28 mouse cellular contexts compared by ENCODE assay signal in the genomic region with DNA sequence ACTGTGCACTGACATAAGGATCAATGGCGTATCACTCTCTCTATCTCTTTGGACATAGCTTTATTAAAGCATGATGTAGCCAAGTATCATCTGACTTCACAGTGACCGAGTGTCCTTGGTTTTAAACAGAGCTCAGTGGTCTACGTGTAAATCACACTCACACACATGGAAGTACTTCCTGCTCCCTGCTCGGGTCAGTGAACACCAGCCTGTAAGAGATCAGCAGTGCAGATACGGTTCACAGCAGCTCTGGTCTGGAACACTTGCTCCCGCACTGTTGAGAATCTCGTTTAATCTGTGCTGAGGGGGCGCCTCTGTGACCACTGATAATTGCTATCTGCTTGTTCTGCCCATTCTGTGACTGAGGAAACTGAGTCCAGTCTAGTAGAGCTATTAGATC. TPM values are rescaled to one million over a fixed set of nuclear protein-coding genes. Genes with fewer than 3 reads are reported as not detected.
DNase-seq lines count a peak whose midpoint lies in the region; ATAC-seq and TF ChIP-seq lines count a peak whose summit lies in the region.
"Had no signal": no experiment of that assay in that cellular context is flagged by ENCODE, and none has a peak within 500 bp of the region (broad histone marks: within the 10 kb centered on the region; RNA-seq: fewer than 3 reads in every experiment).

No protein-coding gene starts in this region.

- H3K27me3 ChIP-seq in heart, embryonic 12.5 days (replicated peaks) = no peaks in the 10 kb centered on the region
- H3K27me3 ChIP-seq in intestine, embryonic 15.5 days (replicated peaks) = no peaks in the 10 kb centered on the region
- no peaks in the 10 kb centered on the region for H3K27me3 ChIP-seq in intestine, embryonic 16.5 days (replicated peaks; ENCODE audit: control insufficient read depth, insufficient read depth, low read length)
- no peaks in the 10 kb centered on the region for H3K27me3 ChIP-seq in kidney, postnatal 0 days (ENCODE audit: insufficient read depth, low read length)
- no peaks in the 10 kb centered on the region for H3K27me3 ChIP-seq in kidney, embryonic 16.5 days (ENCODE audit: insufficient read depth, low read length)
- H3K27me3 ChIP-seq: CH12.LX; forebrain, embryonic 12.5 days; hindbrain, embryonic 13.5 days; limb, embryonic 13.5 days; liver, embryonic 15.5 days; lung, embryonic 15.5 days; neural tube, embryonic 12.5 days had no signal

- peaks cover 34% of the 10 kb centered on the region for H3K4me1 ChIP-seq in heart, embryonic 12.5 days (replicated peaks)
- H3K4me1 ChIP-seq in intestine, embryonic 15.5 days (replicated peaks) = 0 out of 2 replicates have a peak, but pooled peaks cover 6% of the 10 kb centered on the region
- H3K4me1 ChIP-seq in intestine, embryonic 16.5 days (ENCODE audit: control insufficient read depth, insufficient read depth, low read length) = peaks cover 4% of the 10 kb centered on the region
- H3K4me1 ChIP-seq in kidney, postnatal 0 days (replicated peaks; ENCODE audit: insufficient read depth, low read length) = no peaks in the 10 kb centered on the region
- H3K4me1 ChIP-seq in kidney, embryonic 16.5 days (ENCODE audit: insufficient read depth, low read length) = peaks cover 30% of the 10 kb centered on the region
- H3K4me1 ChIP-seq: limb, embryonic 13.5 days; neural tube, embryonic 12.5 days had no signal

- peaks cover 83% of the 10 kb centered on the region for H3K36me3 ChIP-seq in heart, embryonic 12.5 days
- peaks cover 24% of the 10 kb centered on the region for H3K36me3 ChIP-seq in intestine, embryonic 15.5 days
- peaks cover 27% of the 10 kb centered on the region for H3K36me3 ChIP-seq in intestine, embryonic 16.5 days (ENCODE audit: control insufficient read depth, insufficient read depth, low read length)
- peaks cover 43% of the 10 kb centered on the region for H3K36me3 ChIP-seq in kidney, postnatal 0 days (ENCODE audit: insufficient read depth, low read length)
- H3K36me3 ChIP-seq in kidney, embryonic 16.5 days (ENCODE audit: insufficient read depth, low read length) = peaks cover 66% of the 10 kb centered on the region

- no peak overlapping the region for H3K4me3 ChIP-seq in heart, embryonic 12.5 days
- H3K4me3 ChIP-seq in intestine, embryonic 15.5 days (replicated peaks) = no peak overlapping the region
- H3K4me3 ChIP-seq in intestine, embryonic 16.5 days (ENCODE audit: low read length) = no peak overlapping the region
- no peak overlapping the region for H3K4me3 ChIP-seq in kidney, postnatal 0 days (replicated peaks; ENCODE audit: low read depth, low read length)
- no peak overlapping the region for H3K4me3 ChIP-seq in kidney, embryonic 16.5 days (ENCODE audit: low read length)
- H3K4me3 ChIP-seq: erythroblast, embryonic 14.5 days; forebrain, embryonic 12.5 days; hindbrain, embryonic 13.5 days; limb, embryonic 13.5 days; liver, embryonic 15.5 days; lung, embryonic 15.5 days; neural tube, embryonic 12.5 days had no signal

- no peak for ATAC-seq in heart, embryonic 12.5 days (ENCODE audit: insufficient number of reproducible peaks, low FRiP score)
- no peak for ATAC-seq in intestine, embryonic 15.5 days
- ATAC-seq in intestine, embryonic 16.5 days = no peak
- peak; percentile 79 for ATAC-seq in kidney, postnatal 0 days (replicated peaks; ENCODE audit: low FRiP score, low read depth)
- ATAC-seq in kidney, embryonic 16.5 days (ENCODE audit: low FRiP score, low TSS enrichment) = no peak
- ATAC-seq in megakaryocyte-erythroid progenitor cell, adult 5-6 weeks (replicated peaks; ENCODE audit: low FRiP score, low TSS enrichment, poor library complexity, severe bottlenecking) = 0 out of 2 replicates have a peak, but pooled peaks have one; percentile 24
- ATAC-seq: forebrain, postnatal 0 days; midbrain, embryonic 16.5 days had no signal

- WGBS in heart, embryonic 12.5 days = 67% methylated on average over 8 of the region's 8 CpGs
- WGBS in intestine, embryonic 15.5 days = 87% methylated on average over 8 of the region's 8 CpGs
- 88% methylated on average over 8 of the region's 8 CpGs for WGBS in intestine, embryonic 16.5 days
- WGBS in kidney, postnatal 0 days = 41% methylated on average over 8 of the region's 8 CpGs
- 39% methylated on average over 8 of the region's 8 CpGs for WGBS in kidney, embryonic 16.5 days

- H3K4me2 ChIP-seq in heart, embryonic 12.5 days = no peak overlapping the region
- no peak overlapping the region for H3K4me2 ChIP-seq in intestine, embryonic 15.5 days (replicated peaks)
- H3K4me2 ChIP-seq in intestine, embryonic 16.5 days (ENCODE audit: low read depth, low read length) = no peak overlapping the region
- H3K4me2 ChIP-seq in kidney, postnatal 0 days (ENCODE audit: low read length) = no peak overlapping the region
- H3K4me2 ChIP-seq in kidney, embryonic 16.5 days (replicated peaks; ENCODE audit: low read depth, low read length) = no peak overlapping the region
- H3K4me2 ChIP-seq: forebrain, embryonic 12.5 days; hindbrain, embryonic 13.5 days; limb, embryonic 13.5 days; liver, embryonic 15.5 days; lung, embryonic 15.5 days; midbrain, embryonic 11.5 days; neural tube, embryonic 12.5 days had no signal

- DNase-seq in heart, postnatal 4 days = no peak
- peak; percentile 31 for DNase-seq in kidney, postnatal 0 days (ENCODE audit: low spot score)
- DNase-seq in testis, postnatal 14 days (ENCODE audit: low spot score) = no peak
- DNase-seq: adrenal gland, adult 8-10 months; cerebellum, adult 2 months; cerebellum, postnatal 14 days; forebrain, postnatal 0 days; heart, postnatal 36 days; kidney, postnatal 10 days; right cerebral cortex, postnatal 4 days; thymus, adult 2 months; thymus, postnatal 36 days had no signal

- TF ChIP-seq CTCF in kidney, postnatal 0 days (IDR thresholded peaks at IDR 0.05; ENCODE audit: low read depth) = no peak

- H3K9me3 ChIP-seq in heart, embryonic 12.5 days (replicated peaks) = no peaks in the 10 kb centered on the region
- H3K9me3 ChIP-seq in intestine, embryonic 15.5 days = no peaks in the 10 kb centered on the region
- H3K9me3 ChIP-seq in intestine, embryonic 16.5 days (ENCODE audit: control insufficient read depth, low read length) = no peaks in the 10 kb centered on the region
- H3K9me3 ChIP-seq in kidney, postnatal 0 days (replicated peaks; ENCODE audit: low read length) = no peaks in the 10 kb centered on the region
- H3K9me3 ChIP-seq in kidney, embryonic 16.5 days (ENCODE audit: low read length) = no peaks in the 10 kb centered on the region
- H3K9me3 ChIP-seq: forebrain, embryonic 12.5 days; hindbrain, embryonic 13.5 days; limb, embryonic 13.5 days; liver, embryonic 15.5 days; lung, embryonic 15.5 days; neural tube, embryonic 12.5 days had no signal

- H3K9ac ChIP-seq in heart, embryonic 12.5 days = no peak overlapping the region
- H3K9ac ChIP-seq in intestine, embryonic 15.5 days = no peak overlapping the region
- no peak overlapping the region for H3K9ac ChIP-seq in intestine, embryonic 16.5 days (ENCODE audit: low read depth, low read length)
- H3K9ac ChIP-seq in kidney, postnatal 0 days (ENCODE audit: low read depth, low read length) = no peak overlapping the region
- H3K9ac ChIP-seq in kidney, embryonic 16.5 days (replicated peaks; ENCODE audit: low read length) = no peak overlapping the region
- H3K9ac ChIP-seq: forebrain, embryonic 12.5 days; forebrain, postnatal 0 days; hindbrain, embryonic 13.5 days; limb, embryonic 13.5 days; liver, embryonic 15.5 days; lung, embryonic 15.5 days; neural tube, embryonic 12.5 days had no signal

- peak overlapping the region; percentile 76 for H3K27ac ChIP-seq in heart, embryonic 12.5 days (ENCODE audit: poor library complexity, severe bottlenecking)
- H3K27ac ChIP-seq in intestine, embryonic 15.5 days = 0 out of 2 replicates have a peak overlapping the region, but pooled peaks have one; percentile 22
- no peak overlapping the region for H3K27ac ChIP-seq in intestine, embryonic 16.5 days (ENCODE audit: low read length)
- H3K27ac ChIP-seq in kidney, postnatal 0 days = no peak overlapping the region
- no peak overlapping the region for H3K27ac ChIP-seq in kidney, embryonic 16.5 days (ENCODE audit: low read length)
- H3K27ac ChIP-seq: forebrain, embryonic 12.5 days; hindbrain, embryonic 13.5 days; limb, embryonic 13.5 days; neural tube, embryonic 12.5 days; stomach, postnatal 0 days had no signal

RNA-seq across cellular contexts. Expression of gene Eid3, which starts 22.1 kb away (rescaled TPM):
- 0.31 and 0.39 TPM in 2 replicates for polyA plus RNA-seq in heart, embryonic 12.5 days (2016; fragmentation: Nextera tagmentation; extraction: Ambion mirVana)
- 1 to 10 TPM; 2.0 to 2.5 TPM for total RNA-seq in heart, postnatal 4 days (2021)
- 0.42 and 0.46 TPM in 2 replicates for polyA plus RNA-seq in intestine, embryonic 15.5 days (2015; fragmentation: Nextera tagmentation; extraction: Ambion mirVana)
- 0.20 and 0.23 TPM in 2 replicates for polyA plus RNA-seq in intestine, embryonic 16.5 days (2015; fragmentation: Nextera tagmentation; extraction: Ambion mirVana)
- polyA plus RNA-seq in kidney, postnatal 0 days (2015; fragmentation: Nextera tagmentation; extraction: Ambion mirVana) = 0.14 and 0.20 TPM in 2 replicates
- 0.16 and 0.40 TPM in 2 replicates for polyA plus RNA-seq in kidney, embryonic 16.5 days (2015; fragmentation: Nextera tagmentation; extraction: Ambion mirVana)
- total RNA-seq in megakaryocyte-erythroid progenitor cell, adult 5-6 weeks (2014; fragmentation: Nextera tagmentation) = 3.6 and 7.4 TPM in 2 replicates
- 3.9 TPM in 1 of 2 replicates, not detected in the other for total RNA-seq in megakaryocyte-erythroid progenitor cell, adult 5-6 weeks (2017)

RNA-seq across cellular contexts. Expression of gene Txnrd1, which starts 54.8 kb away (rescaled TPM):
- polyA plus RNA-seq in heart, embryonic 12.5 days (2016; fragmentation: Nextera tagmentation; extraction: Ambion mirVana) = 90.9 and 92.6 TPM in 2 replicates
- total RNA-seq in heart, postnatal 4 days (2021) = 10 to 100 TPM; 51.8 to 60.5 TPM
- polyA plus RNA-seq in intestine, embryonic 15.5 days (2015; fragmentation: Nextera tagmentation; extraction: Ambion mirVana) = 106 and 115 TPM in 2 replicates
- polyA plus RNA-seq in intestine, embryonic 16.5 days (2015; fragmentation: Nextera tagmentation; extraction: Ambion mirVana) = 107 and 108 TPM in 2 replicates
- polyA plus RNA-seq in kidney, postnatal 0 days (2015; fragmentation: Nextera tagmentation; extraction: Ambion mirVana) = 70.9 and 73.8 TPM in 2 replicates
- polyA plus RNA-seq in kidney, embryonic 16.5 days (2015; fragmentation: Nextera tagmentation; extraction: Ambion mirVana) = 112 and 113 TPM in 2 replicates
- total RNA-seq in megakaryocyte-erythroid progenitor cell, adult 5-6 weeks (2014; fragmentation: Nextera tagmentation) = 49.0 and 54.4 TPM in 2 replicates
- total RNA-seq in megakaryocyte-erythroid progenitor cell, adult 5-6 weeks (2017) = 88.2 and 94.7 TPM in 2 replicates

Comparison
In these comparisons a context has a peak if more than half of its experiments do, and no peak if none do; other contexts are left out.
1. ATAC-seq: peak in kidney, postnatal 0 days (single experiment) and megakaryocyte-erythroid progenitor cell, adult 5-6 weeks (single experiment); none in heart, embryonic 12.5 days (single experiment), intestine, embryonic 15.5 days (single experiment), intestine, embryonic 16.5 days (single experiment) and kidney, embryonic 16.5 days (single experiment).
2. H3K27ac ChIP-seq: peak in heart, embryonic 12.5 days (single experiment) and intestine, embryonic 15.5 days (single experiment); none in intestine, embryonic 16.5 days (single experiment), kidney, postnatal 0 days (single experiment) and kidney, embryonic 16.5 days (single experiment).